Mouse (Mus musculus): ENCODE data around the gene Adss.

GRCm38 (mm10) chr1:177794866-177795265 lies 1.4 kb downstream of the Adss start:
- TF ChIP-seq CTCF (IDR thresholded peaks at IDR 0.05; ENCODE audit: low read depth, low read length) (no peak), POLR2A (IDR thresholded peaks at IDR 0.05; ENCODE audit: borderline replicate concordance, low read depth, low read length) (no peak)
